Mouse (Mus musculus) left cerebral cortex, adult 18-20 months (tissue): ENCODE results near the gene Mcam. TPM values are rescaled to one million over a fixed set of nuclear protein-coding genes. Genes with fewer than 3 reads are reported as not detected.

Experiments used
- DNase-seq, 2 experiments: peaks; one replicate each; pipeline ENCODE4 v3.0.0; 2021 to 2022; ENCODE audit warnings: low spot score in 2 of 2, mixed read lengths in 1 of 2
- total RNA-seq, 2 experiments: library from RNA; stranded (reverse); gene quantifications; 2 replicates each; pipeline ENCODE4 v1.2.3; 2021

The Mcam gene
- total RNA-seq, 2 experiments from 2014 or later, result 8.7 to 10.3 TPM

DNA sequence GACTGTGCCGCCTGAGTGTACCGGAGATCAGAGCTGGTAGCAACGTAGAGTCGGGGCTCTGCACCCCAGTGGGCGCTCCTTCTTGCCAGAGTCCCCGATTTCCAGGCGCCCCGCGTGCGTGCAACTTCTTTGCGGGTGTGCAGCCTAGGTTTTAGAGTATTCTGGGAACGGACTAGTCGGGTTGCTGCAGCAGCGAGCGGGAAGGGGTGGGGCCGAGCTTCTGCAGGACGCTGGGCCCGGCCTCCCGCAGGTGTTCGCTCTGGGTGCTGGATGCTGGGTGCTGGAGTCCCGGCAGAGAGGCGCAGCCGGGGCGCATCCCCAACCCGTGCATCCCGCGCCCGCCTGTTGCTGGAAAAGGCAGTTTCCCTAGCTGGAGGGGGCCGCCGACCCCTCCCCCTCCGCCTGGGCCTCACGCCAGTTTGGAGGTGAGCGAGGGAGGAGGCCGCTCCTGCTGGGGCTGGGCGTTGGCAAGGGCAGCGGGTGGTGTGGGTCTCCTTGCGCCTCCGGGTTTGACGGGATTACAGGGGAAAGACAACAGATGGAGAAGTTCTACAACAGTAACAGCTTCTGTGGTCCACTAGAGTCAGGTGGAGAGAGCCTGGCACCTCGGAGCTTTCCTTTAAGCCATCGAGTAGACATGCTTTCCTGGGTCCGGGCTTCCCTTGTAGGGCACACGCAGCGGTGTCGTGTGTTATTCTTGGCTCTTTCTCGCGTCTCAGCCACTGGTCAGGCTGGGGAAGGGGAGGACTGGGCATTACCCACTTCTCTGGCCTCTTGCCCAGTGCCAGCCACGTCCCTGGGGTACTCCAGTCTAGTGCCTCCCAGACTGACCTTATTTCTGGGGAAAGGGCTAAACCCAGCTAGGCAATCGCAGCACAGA, 822 bp downstream of the Mcam start:
- no peak for DNase-seq

DNA sequence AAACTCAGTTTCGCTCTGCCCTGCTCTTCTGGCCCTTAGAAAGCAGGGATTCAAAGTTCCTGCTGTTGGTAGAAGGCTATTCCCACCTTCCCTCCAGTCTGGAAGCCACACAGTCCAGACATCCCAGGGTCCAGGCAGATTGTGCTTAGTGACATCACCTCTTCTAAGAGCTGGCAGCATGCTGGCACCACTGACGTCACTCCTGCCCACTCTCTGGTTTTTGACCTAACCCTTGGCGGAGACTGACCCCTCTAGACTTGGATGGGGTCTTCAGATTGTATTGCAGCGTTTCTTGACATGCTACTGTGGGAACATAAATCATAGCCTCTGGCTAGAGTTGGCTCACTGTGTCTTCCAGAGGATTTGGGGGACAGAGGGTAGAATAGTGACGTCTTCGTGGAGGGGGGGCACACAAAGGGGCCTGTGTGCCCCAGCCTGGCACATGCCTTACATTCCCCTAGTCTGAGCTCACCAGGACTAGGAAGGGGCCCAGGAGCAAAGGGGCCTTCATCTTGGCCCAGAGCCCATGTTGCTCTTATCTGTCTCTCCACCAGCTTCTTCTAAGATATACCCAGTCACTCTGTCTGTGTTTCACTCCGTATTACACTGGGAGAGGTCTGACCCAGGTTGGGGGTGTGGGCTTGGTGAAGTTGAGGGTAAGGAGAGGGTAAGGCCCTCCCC, 1.6 kb downstream of the Mcam start:
- no peak for DNase-seq

DNA sequence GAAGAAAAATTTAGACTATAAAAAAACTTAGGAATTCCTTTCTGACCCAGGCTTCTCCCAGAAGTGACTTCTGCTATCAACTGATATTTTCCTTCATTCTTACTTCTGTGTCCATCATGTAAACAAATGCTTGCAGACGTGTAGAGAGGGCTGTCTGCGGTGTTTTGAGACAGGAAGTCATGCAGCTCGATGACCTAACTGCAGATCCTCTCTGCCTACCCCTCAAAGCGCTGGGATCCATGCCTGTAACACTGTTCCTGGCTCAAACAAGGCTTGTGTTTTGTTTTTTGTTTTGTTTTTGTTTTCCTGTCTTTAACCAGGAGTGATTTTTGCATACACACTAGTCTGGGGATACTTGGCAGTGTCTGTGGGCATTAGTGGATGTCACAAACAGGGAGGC, 3.6 kb downstream of the Mcam start:
- no peak for DNase-seq

DNA sequence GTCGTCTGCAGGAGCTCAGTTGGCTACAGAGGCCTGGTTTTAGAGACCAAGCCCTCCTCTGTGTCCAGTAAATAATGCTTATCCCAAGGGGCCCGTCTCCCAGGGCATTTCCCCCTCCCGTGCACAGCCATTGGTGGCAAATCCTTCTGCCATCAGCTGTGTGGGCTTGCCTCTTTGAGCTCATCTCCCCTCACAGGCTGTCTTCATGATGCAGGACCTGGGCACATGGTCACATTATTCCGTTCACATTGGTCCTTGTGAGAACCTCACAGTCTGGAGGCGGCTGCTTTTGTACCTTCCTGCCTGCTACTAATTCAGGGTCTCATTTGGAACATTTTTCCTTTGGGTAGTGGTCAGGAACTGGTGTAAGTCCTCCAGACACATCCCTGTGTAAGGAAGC, 7.7 kb downstream of the Mcam start:
- no peak for DNase-seq

DNA sequence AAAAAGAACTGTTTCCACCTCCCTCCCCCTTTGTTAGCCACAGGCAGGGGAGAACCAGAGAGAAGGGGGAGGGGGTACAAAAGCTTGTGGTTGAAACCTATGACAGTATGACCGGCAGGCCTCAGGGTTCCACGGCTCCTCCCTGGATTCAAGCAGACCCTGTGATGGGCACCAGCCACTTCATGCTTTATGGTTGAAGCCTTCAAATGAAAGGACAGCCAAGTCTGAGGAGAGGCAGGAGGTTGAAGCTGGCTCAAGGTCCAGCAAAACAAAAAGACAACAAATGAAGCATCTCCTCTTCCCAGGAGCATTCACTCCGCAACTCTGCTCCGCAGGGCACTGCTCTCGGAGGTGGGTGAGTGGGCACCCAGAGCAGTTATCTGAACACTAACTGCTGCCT, 9.2 kb downstream of the Mcam start:
- DNase-seq, result no peak

DNA sequence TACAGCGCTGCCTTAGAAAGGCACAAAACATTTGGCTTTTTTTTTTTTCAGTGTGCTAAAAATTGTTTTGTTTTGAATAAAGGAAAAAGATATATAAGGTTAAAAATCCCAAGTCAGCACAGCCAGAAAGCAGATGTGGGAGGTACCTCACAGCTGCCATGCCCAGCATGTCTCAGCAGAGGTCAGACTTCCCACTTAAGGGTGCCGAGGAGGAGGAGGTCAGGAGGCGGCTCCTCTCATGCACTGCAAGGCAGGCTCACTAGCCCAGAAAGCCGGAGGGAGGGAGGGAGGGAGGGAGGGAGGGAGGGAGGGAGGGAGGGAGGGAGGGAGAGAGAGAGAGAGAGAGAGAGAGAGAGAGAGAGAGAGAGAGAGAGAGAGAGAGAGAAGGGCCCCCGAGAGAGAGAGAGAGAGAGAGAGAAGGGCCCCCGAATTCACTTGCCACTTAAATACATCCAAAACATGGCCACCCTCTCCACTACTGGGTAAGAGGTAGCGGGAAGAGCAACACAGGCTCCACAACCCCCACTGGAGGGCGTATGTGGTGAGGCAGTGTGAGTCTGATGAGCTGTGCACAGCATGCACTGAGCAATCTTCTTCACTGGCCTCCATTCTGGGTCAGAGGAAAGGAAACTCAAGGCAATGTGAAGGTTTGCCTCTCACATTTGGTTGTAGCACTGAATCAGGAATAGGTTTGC, 9.9 kb downstream of the Mcam start:
- no peak for DNase-seq

DNA sequence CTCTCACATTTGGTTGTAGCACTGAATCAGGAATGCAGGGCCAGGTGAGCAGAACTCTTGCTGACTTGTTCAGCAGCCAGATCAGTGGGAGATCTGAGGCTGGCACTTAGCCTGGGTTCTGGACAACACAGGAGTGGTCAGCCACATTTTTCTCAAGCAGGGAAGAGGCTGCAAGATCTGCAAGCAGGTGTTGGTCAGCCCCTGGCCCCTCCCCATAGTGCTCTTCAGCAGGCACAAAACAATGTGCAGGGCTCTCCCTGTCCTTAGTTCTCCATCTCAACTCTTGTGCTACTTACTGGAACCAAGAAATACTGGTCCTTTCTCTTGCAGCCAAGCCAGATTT, 10.4 kb downstream of the Mcam start:
- DNase-seq, result no peak

DNA sequence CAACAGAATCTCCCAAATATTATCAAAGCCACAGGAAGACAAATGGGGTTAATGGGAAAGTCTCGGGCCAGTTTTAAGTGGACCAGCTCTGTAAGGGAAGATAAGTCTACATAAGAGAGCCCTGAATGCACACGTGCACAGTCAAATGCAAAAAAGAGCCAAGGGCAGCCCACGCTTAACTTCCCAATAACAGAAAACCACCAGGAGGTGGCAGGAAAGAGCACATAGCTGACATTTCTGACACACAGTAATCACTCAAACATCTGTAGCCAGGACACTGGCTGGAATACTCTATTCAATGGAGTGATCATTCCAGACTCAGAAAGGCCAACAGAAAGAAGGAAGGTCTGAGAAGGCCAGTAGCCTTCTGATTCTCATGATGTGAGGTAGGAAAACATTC, 13.0 kb downstream of the Mcam start:
- DNase-seq, result no peak

DNA sequence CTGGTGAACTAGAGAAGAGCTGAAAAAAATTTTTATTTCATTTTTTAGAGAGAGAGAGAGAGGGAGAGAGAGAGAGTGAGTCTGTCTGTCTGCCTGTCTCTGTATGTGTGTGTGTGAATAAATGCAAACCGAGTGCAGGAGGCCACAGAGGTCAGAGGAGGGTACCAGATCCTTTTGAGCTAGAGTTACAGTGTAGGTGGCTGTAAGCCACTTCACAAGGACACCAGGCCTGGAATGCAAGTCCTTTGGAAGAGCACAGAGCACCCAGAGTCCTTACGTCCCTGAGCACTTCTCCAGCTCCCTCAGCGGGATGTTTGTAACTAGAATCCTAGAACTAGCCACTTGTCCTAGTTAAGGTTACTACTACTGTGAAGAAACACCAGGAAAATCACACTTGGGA, 25.6 kb downstream of the Mcam start:
- no peak for DNase-seq

DNA sequence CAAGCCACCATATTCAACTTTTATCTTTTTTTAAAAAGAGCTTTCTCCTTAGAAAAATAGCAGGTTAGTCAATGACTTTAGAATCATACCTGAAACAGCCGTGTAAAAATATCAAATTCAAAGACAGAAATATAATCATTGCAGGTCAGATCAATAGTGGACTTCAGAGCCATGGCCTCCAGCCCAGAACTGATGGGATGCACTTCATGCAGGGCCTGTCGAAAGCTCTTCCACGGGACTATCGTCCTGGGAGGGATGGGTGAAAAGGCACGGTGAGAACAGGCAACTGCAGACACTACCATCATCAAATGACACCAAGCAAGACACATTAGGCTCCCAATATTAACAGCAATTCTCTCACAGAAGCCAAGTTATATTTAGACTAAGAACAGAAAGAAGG, 34.7 kb downstream of the Mcam start:
- DNase-seq, result no peak

DNA sequence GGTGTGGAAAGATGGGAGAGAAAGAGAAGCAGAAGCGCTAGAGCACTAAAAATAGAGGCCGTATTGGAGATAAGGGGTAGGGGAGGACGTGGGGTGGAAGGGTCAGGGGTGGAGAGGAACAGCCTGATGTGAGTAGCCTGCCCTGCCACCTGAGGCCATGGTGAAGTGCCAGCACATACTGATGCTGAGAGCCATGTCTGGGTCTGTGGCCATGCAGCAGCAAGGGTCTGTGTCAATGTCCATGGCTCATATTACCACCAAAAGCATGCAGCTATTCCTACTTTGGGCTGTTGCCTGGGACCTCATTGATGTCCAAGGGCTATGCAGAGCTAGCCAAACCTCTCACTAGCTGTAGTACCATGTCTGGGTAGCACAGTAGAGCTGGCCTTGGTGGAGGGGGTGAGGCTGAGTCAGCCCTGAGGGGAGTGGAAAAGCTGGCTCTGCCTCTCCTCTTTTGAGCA, 36.5 kb downstream of the Mcam start:
- DNase-seq, result no peak

DNA sequence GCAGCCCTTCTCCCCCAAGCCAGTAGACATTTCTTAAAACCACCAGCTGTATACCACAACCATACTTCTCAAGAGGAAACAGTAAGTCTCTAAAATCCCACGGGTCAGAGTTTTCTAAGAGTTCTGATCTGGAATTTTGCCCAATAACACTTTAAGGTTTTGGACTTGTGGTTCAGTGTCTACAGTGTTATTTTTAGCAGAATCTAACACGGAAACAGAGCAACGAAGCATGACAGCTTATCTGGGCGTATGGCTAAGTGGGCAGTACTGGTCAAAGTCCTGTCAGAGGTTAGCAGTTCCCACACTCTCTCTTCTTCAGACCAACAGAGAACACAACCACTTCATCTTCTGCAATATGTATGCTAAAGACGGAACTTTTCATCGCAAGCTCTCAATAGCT, 41.3 kb downstream of the Mcam start:
- DNase-seq, result no peak

DNA sequence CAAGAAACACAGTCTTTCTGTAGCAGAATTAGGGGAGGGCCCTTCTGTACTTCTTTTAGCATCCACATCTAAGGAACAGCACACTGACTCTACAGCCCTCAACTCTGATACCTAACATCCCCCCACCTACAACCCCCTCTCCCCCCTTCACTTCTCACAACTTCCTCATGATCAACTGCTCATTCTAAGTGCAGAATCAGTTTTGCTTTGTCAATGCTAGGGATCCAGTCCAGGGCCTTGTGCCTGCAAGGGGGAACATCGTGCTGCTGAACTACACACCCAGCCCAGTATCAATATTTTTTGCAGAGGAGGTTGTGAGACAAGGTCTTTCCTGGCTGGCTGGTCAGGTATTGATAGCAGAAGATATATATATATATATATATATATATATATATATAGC, 41.7 kb downstream of the Mcam start:
- DNase-seq, result no peak

DNA sequence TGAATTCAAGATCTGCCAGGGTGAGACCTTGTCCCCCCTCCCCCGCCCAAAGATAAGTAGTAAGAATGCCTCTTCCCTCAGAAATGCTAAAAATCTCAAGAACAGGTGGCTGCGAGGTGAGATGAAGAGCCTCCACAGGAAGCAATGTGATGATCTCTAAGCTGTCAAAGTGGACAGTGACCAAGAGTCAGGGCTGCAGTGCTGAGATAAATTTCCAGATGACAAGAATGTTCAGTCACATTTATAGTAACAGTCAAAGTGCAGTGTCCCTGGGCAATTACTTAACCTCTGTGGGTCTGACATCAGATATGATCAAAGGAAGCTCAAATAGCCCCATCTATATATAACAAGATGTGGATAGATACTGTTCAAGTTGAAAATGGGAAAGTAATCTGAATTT, 43.1 kb downstream of the Mcam start:
- DNase-seq, result no peak

DNA sequence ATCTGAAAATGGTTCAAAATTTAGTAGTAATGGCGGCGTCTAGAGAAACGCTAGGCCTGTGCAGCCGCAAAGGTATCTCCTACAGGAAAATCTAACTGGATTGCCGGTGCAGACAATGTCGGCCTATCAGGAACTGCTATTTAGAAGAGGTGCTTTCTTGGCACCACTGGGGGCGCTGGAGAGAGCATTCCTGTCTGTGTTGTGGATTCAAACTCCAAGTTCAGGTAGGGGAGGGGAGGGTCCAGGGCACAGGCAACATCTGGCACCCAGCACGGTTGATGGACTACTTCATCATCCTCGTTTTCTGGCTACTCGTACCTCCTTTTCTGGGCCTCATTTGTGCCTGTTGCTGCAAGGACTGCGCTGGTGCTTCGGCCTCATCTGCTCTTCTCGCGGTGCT, 44.1 kb downstream of the Mcam start:
- DNase-seq, result peak in 1 of 2 experiments; percentile 13

DNA sequence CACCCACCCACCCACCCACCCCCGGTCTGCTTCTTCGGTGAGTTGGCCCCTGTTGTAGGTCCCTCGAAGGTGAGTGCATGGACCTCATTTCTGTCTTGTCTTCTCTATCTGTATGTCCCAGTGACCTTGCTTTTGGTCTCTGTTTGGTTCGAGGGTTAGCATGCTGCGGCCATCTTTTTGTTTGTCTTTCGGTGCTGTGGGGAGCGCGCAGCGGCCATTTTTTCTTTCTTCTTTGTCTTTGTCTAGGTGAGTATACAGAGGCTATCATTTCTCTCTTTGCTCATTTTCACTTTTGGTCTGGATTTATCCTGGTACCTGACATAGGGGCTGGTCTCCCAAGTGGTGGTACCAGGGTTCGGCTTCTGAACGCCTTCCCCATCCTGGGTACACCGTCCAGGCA, 44.5 kb downstream of the Mcam start:
- no peak for DNase-seq

DNA sequence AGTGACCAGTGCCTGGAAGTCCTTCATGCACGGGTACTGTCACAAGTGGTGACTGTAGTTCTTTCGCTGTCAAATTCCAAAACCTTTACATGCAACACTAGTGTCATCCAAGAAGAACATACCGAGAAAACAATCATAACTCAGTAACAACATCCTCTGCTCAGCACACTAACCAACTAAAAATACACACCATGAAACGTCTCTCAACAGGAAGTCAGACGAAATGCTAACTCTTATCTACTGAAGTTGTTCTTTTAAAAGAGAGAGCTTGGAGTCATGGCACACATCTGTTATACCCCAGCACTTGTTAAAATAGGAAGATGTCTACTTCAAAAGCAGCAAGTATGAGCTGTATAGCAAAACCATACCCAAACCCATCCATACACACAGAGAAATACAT, 47.3 kb downstream of the Mcam start:
- no peak for DNase-seq

DNA sequence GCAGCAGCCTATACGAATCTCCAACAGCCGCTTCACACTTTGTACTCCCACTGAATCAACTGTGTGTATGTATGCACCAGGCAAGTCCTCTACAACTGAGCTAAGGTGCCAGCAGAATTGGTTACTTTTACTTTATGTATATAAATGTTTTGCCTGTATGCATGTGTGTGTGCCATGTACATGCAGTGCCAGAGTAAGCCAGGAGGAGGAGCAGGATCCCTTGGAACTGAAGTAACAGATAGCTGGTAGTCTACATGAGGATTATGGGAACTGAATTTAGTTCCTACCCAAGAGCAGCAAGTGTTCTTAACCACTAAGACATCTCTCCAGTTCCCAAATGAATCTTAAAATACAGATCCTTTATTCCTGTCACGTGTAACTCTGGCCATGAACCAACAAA, 48.0 kb downstream of the Mcam start:
- DNase-seq, result no peak

DNA sequence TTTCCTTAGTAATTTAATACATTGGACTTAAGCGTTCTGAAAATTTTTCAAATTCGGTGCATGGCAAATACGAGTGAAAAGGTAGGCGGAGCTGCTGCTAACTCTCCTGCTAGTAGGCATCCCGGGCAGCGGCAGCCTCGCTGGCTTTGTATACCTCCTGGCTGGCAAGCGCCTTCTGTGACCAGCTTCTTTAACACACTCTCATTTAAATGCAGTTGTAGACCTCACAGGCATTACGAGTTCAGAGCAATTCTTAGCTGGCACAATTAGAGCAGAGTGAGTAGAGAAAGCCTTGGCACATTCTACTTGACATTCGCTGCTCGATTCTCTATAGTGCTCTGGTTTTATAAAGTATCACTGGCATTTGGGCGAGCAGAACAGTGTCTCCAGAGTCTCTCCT, 54.0 kb downstream of the Mcam start:
- DNase-seq, result peak; percentile 27 to 38

DNA sequence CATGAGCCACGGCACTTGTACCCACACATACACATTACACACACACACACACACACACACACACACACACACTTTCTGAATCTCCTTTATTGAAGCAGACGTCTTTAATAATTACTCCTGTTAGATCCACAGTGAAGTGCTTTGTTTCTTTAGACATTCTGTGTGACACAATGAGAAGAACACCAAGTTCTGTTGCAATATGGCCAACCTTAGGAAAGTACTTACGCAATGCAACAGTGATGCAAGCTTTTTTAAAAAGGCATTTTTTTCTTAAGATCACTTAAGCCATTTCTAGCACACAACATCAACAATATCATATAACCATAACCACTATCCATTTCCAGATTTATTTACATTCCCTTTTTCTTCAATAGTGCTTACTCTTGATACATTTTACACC, 56.9 kb downstream of the Mcam start:
- DNase-seq, result no peak

DNA sequence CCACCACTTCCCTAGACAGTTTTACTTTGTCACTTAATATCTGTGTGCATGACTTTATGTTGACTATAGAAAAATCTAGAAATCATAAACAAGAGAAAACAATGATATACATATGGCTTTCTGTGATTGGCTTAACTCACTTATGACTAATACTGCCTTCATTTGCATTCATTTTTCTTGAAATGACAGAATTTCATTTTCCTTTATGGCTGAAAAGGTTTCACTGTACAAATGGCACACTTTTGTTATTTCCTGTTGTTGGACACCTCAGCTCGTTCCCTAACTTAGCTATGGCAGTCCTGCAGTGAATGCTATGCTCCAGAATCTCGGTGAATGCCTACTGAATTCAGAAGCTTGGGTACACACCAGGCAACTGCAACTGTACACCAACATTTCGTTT, 58.0 kb downstream of the Mcam start:
- no peak for DNase-seq
